Mouse (Mus musculus) layer of hippocampus, adult 8-10 months (tissue): Measurements from ENCODE around the gene Cib1. TPM values are rescaled to one million over a fixed set of nuclear protein-coding genes. Genes with fewer than 3 reads are reported as not detected.

Experiments used
- DNase-seq, 2 experiments: peaks; one replicate each; pipeline ENCODE4 v3.0.0; 2022; ENCODE audit warnings: low spot score in 2 of 2
- total RNA-seq, 4 experiments: library from RNA; stranded (reverse); gene quantifications; 2 replicates each; pipeline ENCODE4 v1.2.4; 2022

Gene Cib1
- 10 to 100 TPM; 20.3 to 31.5 (median 25.9) TPM for total RNA-seq

- peak; percentile 90 to 93 for DNase-seq
Measured at GRCm38 (mm10) chr7:80232489-80233029, at the start of gene Cib1, which contains the start of gene Gdpgp1. Gene Cib1, minus strand, starts transcription at chr7:80232813. Gene Gdpgp1, plus strand, starts transcription at chr7:80232865.

GRCm38 (mm10) chr7:80281646-80282045 is 49.0 kb upstream of the Cib1 start:
- no peak for DNase-seq

- no peak for DNase-seq
Measured at GRCm38 (mm10) chr7:80280998-80281397, 48.4 kb upstream of the Cib1 start.

GRCm38 (mm10) chr7:80280032-80280431 is 47.4 kb upstream of the Cib1 start:
- no peak for DNase-seq

GRCm38 (mm10) chr7:80276374-80276773 is 43.8 kb upstream of the Cib1 start:
- no peak for DNase-seq

GRCm38 (mm10) chr7:80273456-80273855 is 40.8 kb upstream of the Cib1 start:
- no peak for DNase-seq

GRCm38 (mm10) chr7:80269751-80270255 is 37.2 kb upstream of the Cib1 start:
- no peak for DNase-seq

- peak; percentile 93 to 97 for DNase-seq
Measured at GRCm38 (mm10) chr7:80268897-80269750, 36.5 kb upstream of the Cib1 start, which contains the start of gene Vps33b. Gene Vps33b, plus strand, starts transcription at chr7:80269649.

GRCm38 (mm10) chr7:80267764-80268163 is 35.2 kb upstream of the Cib1 start:
- no peak for DNase-seq

GRCm38 (mm10) chr7:80264606-80265005 is 32.0 kb upstream of the Cib1 start:
- no peak for DNase-seq

GRCm38 (mm10) chr7:80261372-80261990 is 28.9 kb upstream of the Cib1 start:
- no peak for DNase-seq

- peak; percentile 81 to 82 for DNase-seq
Measured at GRCm38 (mm10) chr7:80260625-80261371, 28.2 kb upstream of the Cib1 start, which contains the start of gene Ngrn. Gene Ngrn, plus strand, starts transcription at chr7:80261215.

GRCm38 (mm10) chr7:80257706-80258105 is 25.1 kb upstream of the Cib1 start:
- DNase-seq: no peak

GRCm38 (mm10) chr7:80255981-80256380 is 23.4 kb upstream of the Cib1 start:
- no peak for DNase-seq

- DNase-seq: no peak
Measured at GRCm38 (mm10) chr7:80252886-80253285, 20.3 kb upstream of the Cib1 start.

- DNase-seq: no peak
Measured at GRCm38 (mm10) chr7:80252437-80252836, 19.8 kb upstream of the Cib1 start.

- DNase-seq: no peak
Measured at GRCm38 (mm10) chr7:80246859-80247258, 14.2 kb upstream of the Cib1 start.

- peak; percentile 96 to 97 for DNase-seq
Measured at GRCm38 (mm10) chr7:80246148-80246721, 13.6 kb upstream of the Cib1 start, which contains the start of gene Ttll13. Gene Ttll13, plus strand, starts transcription at chr7:80246376.

GRCm38 (mm10) chr7:80244851-80245250 is 12.2 kb upstream of the Cib1 start:
- DNase-seq: no peak

GRCm38 (mm10) chr7:80241661-80242060 is 9.0 kb upstream of the Cib1 start:
- no peak for DNase-seq

GRCm38 (mm10) chr7:80238542-80238941 is 5.9 kb upstream of the Cib1 start:
- DNase-seq: no peak
